Mouse (Mus musculus) midbrain, embryonic 11.5 days (tissue): ENCODE results near the gene Oas1h. TPM values are rescaled to one million over a fixed set of nuclear protein-coding genes. Genes with fewer than 3 reads are reported as not detected.
A peak's percentile ranks its signal among the peaks of the same experiment; 100 is the strongest.

ENCODE experiments used
- ATAC-seq: fragments of 200-750 bp; cut with Nextera tagmentation; 2 replicates; pipeline ENCODE4 v1.8.0; 2017; ENCODE audit warnings: moderate TSS enrichment, moderate library complexity; ENCODE audit not compliant: low FRiP score
- DNase-seq: peaks from one replicate; pipeline ENCODE4 v3.0.0; 2015; ENCODE audit warnings: low spot score; ENCODE audit errors: missing footprints
- H3K27ac ChIP-seq: fragments of 300-500 bp; sonication (generic); 2 replicates; pipeline ENCODE4 v1.5.1; 2014; ENCODE audit warnings: low read depth, low read length
- H3K27me3 ChIP-seq: fragments of 300-500 bp; sonication (generic); 2 replicates; pipeline ENCODE4 v1.6.1; 2014; ENCODE audit warnings: mild to moderate bottlenecking, low read length, moderate library complexity, mixed read lengths; ENCODE audit not compliant: control insufficient read depth, insufficient read depth
- H3K36me3 ChIP-seq: fragments of 300-500 bp; sonication (generic); 2 replicates; pipeline ENCODE4 v1.6.1; 2014; ENCODE audit warnings: mild to moderate bottlenecking, low read length, moderate library complexity, mixed read lengths; ENCODE audit not compliant: control insufficient read depth, insufficient read depth
- H3K4me1 ChIP-seq: fragments of 300-500 bp; sonication (generic); 2 replicates; pipeline ENCODE4 v1.6.1; 2014; ENCODE audit warnings: low read length; ENCODE audit not compliant: control insufficient read depth, insufficient read depth
- H3K4me2 ChIP-seq: fragments of 300-500 bp; sonication (generic); 2 replicates; pipeline ENCODE4 v1.6.1; 2014; ENCODE audit warnings: mild to moderate bottlenecking, moderate library complexity
- H3K4me3 ChIP-seq: fragments of 300-500 bp; sonication (generic); 2 replicates; pipeline ENCODE4 v1.5.1; 2014; ENCODE audit warnings: low read depth, low read length
- H3K9ac ChIP-seq: fragments of 300-500 bp; sonication (generic); 2 replicates; pipeline ENCODE4 v1.6.1; 2014; ENCODE audit warnings: low read length
- H3K9me3 ChIP-seq: fragments of 300-500 bp; sonication (generic); 2 replicates; pipeline ENCODE4 v1.6.1; 2016; ENCODE audit warnings: low read length; ENCODE audit not compliant: control insufficient read depth
- WGBS: fragments of 180-500 bp; shearing (Covaris S2); extraction: QIAGEN DNeasy Blood & Tissue Kit; methylation state at CpG from one replicate; pipeline ENCODE4 v1.1.7; 2014; 5-methylcytosine and 5-hydroxymethylcytosine counted together
- polyA plus RNA-seq: library from polyadenylated mRNA; unstranded; fragments of >200 nt; fragmentation: Nextera tagmentation; extraction: Ambion mirVana; gene quantifications from 2 replicates; pipeline ENCODE4 v1.2.1, GENCODE M21; 2014

Oas1h gene
- not detected in 2 replicates for polyA plus RNA-seq

GRCm38 (mm10) chr5:120861121-120861520 is at the start of gene Oas1h:
Gene Oas1h, plus strand, starts transcription at chr5:120861421.
- no peak within 1 kb of the TSS for H3K4me3 ChIP-seq
- no peaks in the 10 kb centered on the region for H3K36me3 ChIP-seq
- no peak for DNase-seq
- no peak for ATAC-seq
- WGBS, result 60% methylated on average over 4 of the region's 4 CpGs
- no peaks in the 10 kb centered on the region for H3K27me3 ChIP-seq
- H3K4me1 ChIP-seq, result no peaks in the 10 kb centered on the region
- H3K9me3 ChIP-seq, result no peaks in the 10 kb centered on the region
- no peak within 1 kb of the TSS for H3K9ac ChIP-seq
- no peak within 1 kb of the TSS for H3K27ac ChIP-seq
- H3K4me2 ChIP-seq, result no peak within 1 kb of the TSS

GRCm38 (mm10) chr5:120811951-120812819 is 49.0 kb upstream of the Oas1h start, which contains the start of gene Oas1c:
Gene Oas1c, minus strand, starts transcription at chr5:120812514.
- Histone ChIP-seq H3K9me3 (no peaks in the 10 kb centered on the region), H3K27ac (no peak within 1 kb of the TSS), H3K4me3 (peak within 1 kb of the TSS; percentile 14; the same call in 1 of the 2 replicates), H3K27me3 (no peaks in the 10 kb centered on the region), H3K9ac (peak within 1 kb of the TSS; percentile 53), H3K4me1 (no peaks in the 10 kb centered on the region), H3K36me3 (no peaks in the 10 kb centered on the region), H3K4me2 (peak within 1 kb of the TSS; percentile 48)
- peak; percentile 63; the same call in 1 of the 2 replicates for ATAC-seq
- peak; percentile 91 for DNase-seq
- 8% methylated on average over 18 of the region's 18 CpGs for WGBS

- Histone ChIP-seq H3K9me3 (no peaks in the 10 kb centered on the region), H3K9ac (no peak overlapping the region), H3K4me1 (no peaks in the 10 kb centered on the region), H3K27ac (no peak overlapping the region), H3K36me3 (no peaks in the 10 kb centered on the region), H3K4me3 (no peak overlapping the region), H3K27me3 (no peaks in the 10 kb centered on the region), H3K4me2 (0 out of 2 replicates have a peak overlapping the region, but pooled peaks have one; percentile 48)
- no peak for DNase-seq
- WGBS, result 83% methylated on average over 6 of the region's 6 CpGs
- ATAC-seq, result no peak
These were observed 48.2 kb upstream of the Oas1h start for GRCm38 (mm10) chr5:120813023-120813422.

GRCm38 (mm10) chr5:120815949-120816348 is 45.3 kb upstream of the Oas1h start:
- WGBS, result 64% methylated on average over 3 of the region's 3 CpGs
- no peak for ATAC-seq

GRCm38 (mm10) chr5:120818999-120819398 is 42.2 kb upstream of the Oas1h start:
- no peak for DNase-seq
- Histone ChIP-seq H3K27me3 (no peaks in the 10 kb centered on the region), H3K9ac (no peak overlapping the region), H3K27ac (no peak overlapping the region), H3K36me3 (no peaks in the 10 kb centered on the region), H3K9me3 (peaks cover 3% of the 10 kb centered on the region; the same call in 1 of the 2 replicates), H3K4me3 (no peak overlapping the region), H3K4me1 (no peaks in the 10 kb centered on the region), H3K4me2 (no peak overlapping the region)
- no peak for ATAC-seq

More at GRCm38 (mm10) chr5:120815949-120816348, 45.3 kb upstream of the Oas1h start:
- Histone ChIP-seq H3K27me3 (no peaks in the 10 kb centered on the region), H3K36me3 (no peaks in the 10 kb centered on the region), H3K4me3 (no peak overlapping the region), H3K4me1 (no peaks in the 10 kb centered on the region), H3K9ac (no peak overlapping the region), H3K4me2 (no peak overlapping the region), H3K27ac (no peak overlapping the region), H3K9me3 (peaks cover 3% of the 10 kb centered on the region; the same call in 1 of the 2 replicates)
- no peak for DNase-seq

DNA sequence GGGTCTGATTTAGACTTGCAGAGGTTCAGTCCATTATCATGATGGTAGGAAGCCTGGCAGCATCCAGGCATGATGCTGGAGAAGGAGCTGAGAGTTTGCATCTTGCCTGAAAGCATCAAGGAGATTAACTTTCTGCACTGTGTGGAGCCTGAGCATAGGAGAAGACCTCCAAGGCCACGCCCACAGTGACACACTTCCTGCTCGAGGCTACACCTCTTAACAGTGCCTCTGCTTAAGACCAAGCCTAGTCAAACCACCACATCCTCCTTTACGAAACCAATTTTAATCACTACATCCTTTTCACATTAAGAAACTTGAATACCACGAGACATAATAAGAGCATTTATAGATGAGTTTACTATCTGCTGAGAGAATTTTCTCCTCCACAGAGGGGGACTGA is 30.2 kb upstream of the Oas1h start:
- Histone ChIP-seq H3K27me3 (no peaks in the 10 kb centered on the region), H3K9ac (no peak overlapping the region), H3K27ac (no peak overlapping the region), H3K36me3 (no peaks in the 10 kb centered on the region), H3K4me2 (no peak overlapping the region), H3K4me1 (peaks cover 7% of the 10 kb centered on the region; the same call in 1 of the 2 replicates), H3K9me3 (no peaks in the 10 kb centered on the region), H3K4me3 (no peak overlapping the region)
- DNase-seq, result no peak
- ATAC-seq, result no peak
- WGBS, result 82% methylated on average over 4 of the region's 4 CpGs

DNA sequence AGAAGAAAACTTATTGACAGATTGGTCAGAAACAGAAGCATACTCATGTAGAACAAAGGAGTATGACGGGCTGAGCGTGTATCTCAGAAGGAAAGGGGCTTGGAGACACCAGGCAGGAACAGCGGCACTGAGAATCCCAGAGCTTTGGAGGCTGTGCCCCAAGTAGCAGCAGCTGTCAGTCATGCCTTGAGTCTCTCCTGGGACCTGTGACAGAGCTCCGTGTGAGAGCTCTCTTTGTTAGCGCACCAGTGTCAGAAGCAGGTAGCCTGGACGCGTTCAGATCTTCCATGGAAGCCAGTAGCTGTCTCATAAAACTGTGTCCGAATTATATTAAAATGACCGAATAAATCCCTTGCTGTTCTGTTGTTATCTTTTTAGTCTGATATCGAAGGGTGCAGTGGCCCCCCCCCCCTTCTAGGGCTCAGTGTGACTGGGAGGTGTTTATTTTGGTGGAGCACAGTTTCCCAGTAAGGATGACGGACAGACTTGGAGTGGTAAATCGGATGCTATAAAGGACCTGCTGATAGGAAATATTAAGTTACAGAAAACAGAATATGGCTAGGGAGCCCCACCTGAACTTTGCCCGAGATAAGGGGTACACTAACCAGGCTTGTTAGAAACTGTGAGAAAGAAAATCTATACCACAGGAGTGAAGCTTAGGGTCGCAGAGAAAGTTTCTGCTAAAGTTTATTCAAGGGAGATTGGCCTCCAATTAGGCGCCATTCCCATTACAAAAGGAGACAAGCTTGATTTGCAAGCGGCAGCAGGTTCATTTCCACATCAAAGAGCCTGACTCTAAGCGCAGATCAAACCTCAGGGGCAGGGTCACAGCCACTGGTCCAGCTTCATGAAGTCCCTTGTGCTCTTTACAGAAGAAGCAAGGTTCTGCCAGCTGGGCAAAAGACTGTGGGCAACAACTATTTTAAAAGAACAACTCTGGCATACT is 27.6 kb upstream of the Oas1h start:
- no peak overlapping the region for H3K4me3 ChIP-seq
- H3K36me3 ChIP-seq, result no peaks in the 10 kb centered on the region
- H3K27ac ChIP-seq, result no peak overlapping the region
- no peak overlapping the region for H3K9ac ChIP-seq
- H3K4me2 ChIP-seq, result no peak overlapping the region
- DNase-seq (peak; percentile 87), ATAC-seq (no peak)
- H3K4me1 ChIP-seq, result peaks cover 7% of the 10 kb centered on the region; the same call in 1 of the 2 replicates
- H3K9me3 ChIP-seq, result no peaks in the 10 kb centered on the region
- 13% methylated on average over 17 of the region's 17 CpGs for WGBS
- H3K27me3 ChIP-seq, result no peaks in the 10 kb centered on the region

DNA sequence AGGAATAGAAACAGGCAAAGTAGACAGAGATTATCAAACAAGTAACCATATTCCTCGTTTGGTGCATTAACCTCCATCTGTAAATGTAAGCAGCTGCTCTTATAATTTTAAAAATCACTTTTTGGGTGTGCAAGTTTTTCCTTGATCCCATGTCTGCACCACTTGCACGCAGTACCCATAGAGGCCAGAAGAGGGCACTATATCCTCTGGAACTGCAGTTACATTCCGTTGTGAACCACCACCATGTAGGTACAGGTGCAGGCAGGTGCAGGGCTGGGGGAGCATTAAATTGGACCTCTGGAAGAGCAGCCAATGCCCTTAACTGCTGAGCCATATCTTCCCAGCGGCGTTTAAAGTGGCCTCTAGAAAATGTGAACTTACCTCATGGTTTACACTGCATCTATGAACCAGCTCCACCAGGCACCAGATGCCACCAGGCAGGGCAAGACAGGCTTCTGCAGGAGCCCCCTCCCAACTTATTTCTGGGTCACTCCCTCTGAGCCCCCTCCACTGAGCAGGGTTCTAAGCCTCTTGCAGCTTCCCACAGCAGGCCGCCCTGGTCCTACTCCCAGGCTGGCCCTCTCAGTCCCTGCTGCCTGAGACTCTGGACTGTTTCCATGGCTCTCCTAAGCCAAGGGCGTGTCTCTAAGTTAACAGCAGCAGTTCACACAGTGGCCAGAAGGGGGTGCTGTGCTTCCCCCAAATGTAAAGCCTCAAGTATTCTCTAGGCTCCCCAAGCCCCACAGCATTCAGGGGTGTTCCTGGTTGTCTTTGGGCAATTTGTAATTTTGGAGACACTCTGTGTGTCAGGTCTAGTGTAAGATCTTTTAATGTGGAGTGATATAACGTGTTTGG is 24.3 kb upstream of the Oas1h start:
- WGBS, result 6% methylated on average over 8 of the region's 8 CpGs
- DNase-seq (peak; percentile 94), ATAC-seq (0 out of 2 replicates have a peak, but pooled peaks have one; percentile 30)

More for the DNA sequence above, 24.3 kb upstream of the Oas1h start:
- Histone ChIP-seq H3K4me1 (peaks cover 7% of the 10 kb centered on the region; the same call in 1 of the 2 replicates), H3K27ac (no peak overlapping the region), H3K4me3 (no peak overlapping the region), H3K27me3 (no peaks in the 10 kb centered on the region), H3K4me2 (no peak overlapping the region), H3K9me3 (no peaks in the 10 kb centered on the region), H3K9ac (no peak overlapping the region), H3K36me3 (no peaks in the 10 kb centered on the region)
